Mouse (Mus musculus) T-helper 2 cell (primary cell): ENCODE measurements around the gene Tedc1.

ENCODE experiments used
- in situ Hi-C: fragments of 300-600 bp; cut with MboI, MseI; formaldehyde crosslinking; loops from one replicate; pipeline ENCODE4 v1.15.1; 2025; ENCODE audit warnings: high pct_unique_total_duplicates

Gene Tedc1

GRCm38 (mm10) chr12:113138901-113139864 is 17.0 kb upstream of the Tedc1 start:
- in situ Hi-C loops: no loop called here

DNA sequence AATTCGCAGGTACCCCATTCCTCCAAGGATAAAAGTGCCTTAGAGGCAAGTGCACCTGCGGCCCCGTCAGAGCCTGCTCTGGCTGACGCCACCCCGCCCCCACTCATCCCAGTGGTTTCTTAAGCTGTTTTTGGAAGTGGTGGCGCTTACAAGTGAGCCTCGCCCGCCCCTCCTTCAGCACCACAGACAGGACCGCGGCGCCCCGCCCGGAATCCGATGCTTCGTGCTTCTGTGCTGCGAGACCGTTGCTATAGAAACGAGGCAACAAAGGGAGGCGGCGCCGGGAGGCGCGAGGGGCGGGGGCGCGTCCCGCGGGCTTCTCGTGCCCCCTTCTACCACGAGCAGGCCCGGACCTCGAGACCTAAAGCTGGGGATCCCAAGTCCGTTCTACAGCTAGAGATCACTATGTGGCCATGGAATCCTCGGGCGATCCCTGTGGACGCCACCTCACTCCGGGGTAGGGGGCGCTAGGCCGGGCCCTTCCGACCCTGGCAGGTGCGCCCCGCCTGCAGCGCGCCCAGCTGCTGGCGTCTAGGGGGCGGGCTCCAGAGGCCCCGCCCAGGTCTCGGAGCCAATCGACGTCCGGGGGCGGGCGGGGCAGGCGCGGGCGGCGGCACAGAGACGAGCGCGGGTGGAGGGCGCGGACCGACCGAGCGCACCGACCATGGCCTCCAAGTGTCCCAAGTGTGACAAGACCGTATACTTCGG is 16.2 kb upstream of the Tedc1 start, which contains the start of gene Crip2:
Gene Crip2 (plus strand): TSS at position 329 of the 708 bp plus-strand sequence.
- in situ Hi-C loops: no loop called here

DNA sequence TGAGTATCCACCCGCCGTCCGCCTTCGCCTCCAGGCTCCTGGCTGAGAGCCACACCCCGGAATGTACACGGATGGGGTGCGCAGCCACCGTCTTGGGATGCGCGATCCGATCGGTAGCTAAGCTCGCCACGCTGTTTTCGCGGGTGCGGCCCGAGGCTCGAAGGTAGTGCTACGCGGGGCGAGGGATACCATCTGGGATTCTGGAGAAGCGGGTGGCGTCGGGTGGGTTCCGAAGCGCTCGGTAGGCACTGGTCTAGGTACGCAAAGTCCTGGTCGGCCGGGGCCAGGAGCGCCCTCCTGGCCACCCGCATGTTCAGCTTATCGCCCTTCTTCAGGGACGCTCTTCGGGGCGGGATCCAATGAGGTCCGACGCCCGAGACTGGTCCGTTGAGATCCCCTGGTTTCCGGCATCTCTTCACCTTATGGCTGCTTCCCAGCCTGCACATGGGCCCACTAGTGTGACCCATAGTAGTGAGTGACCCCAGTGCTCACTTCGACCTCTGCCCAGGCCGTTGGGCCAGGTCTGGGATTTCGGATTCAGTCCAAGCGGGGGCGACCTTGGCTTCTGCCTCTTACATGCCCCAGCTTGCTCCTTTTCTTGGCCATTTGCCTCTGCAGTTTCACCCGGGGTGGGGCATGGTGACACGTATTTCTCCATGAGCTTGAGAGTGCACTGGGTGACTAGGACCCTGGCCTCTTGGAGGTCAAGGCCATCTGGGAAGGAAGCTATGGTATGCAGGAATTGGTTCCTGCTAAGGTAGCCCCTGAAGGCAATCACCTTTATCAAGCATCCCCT is 15.4 kb upstream of the Tedc1 start:
- in situ Hi-C loops: no loop called here

DNA sequence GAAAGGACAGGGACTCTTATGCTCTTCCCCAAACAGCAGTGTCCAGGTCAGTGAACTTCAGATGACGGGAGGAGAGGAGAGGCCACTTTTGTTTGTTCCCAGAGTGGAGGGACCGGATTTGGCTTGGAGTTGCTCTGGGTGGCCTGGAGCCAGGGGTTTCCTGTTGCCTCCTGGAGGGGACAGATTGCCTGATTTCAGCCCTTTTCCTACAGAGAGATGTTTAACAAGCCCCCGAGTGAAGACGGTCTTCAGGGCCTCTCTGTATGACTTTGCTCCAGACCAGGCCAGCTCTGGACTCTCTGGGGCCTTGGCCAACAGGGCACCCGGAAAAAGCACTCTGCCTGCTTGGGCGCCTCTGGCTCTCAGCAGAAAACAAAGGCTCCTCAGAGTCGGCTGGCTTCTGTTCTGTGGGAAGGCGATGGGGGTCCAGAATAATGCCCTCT is 14.7 kb upstream of the Tedc1 start:
- in situ Hi-C loops: no loop called here

DNA sequence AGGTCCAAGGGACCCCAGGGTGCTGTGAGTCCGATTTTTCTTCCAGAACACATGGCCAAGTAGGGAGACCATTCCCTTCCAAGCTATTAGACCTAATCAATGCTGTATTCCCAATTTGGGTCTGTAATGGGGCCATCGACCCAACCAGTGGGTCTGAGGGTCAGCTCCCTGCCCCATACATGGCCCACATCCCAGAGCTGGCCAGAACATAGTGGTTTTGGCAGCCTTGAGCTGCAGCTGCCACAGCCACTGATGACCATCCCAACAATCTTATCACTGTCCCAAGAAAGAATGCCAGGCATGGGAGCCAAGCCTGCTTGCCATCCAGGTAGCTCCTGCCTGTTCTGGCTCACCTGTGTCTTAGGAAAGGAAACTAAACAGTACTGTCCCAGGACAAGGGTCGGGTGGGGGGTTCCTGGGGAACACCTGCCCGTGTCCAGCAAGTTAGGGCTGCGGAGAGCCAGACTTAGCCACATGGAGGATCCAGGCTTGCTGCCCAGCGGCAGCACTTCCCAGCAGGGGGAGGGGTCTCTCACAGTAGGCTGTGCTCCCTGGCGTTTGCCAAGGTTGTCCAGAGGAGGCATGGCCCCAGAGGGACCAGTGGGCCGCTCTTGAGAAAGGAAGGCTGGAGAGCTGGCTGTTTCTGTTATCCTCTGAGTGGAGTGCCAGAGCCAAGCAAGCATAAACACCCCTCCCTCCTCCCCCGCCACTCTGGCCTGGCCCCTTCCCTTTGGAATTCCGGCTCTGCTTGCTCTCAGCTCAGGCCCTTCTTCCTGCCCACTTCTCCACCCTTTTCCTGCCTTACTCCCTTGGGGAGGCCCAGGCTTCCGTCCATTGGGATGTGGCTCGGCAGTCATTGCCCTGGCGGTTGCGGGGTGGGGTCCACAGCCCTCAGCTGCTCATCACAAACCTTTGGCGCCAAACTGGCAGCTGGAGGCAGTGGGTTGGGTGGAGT is 13.9 kb upstream of the Tedc1 start:
- in situ Hi-C loops: no loop called here

DNA sequence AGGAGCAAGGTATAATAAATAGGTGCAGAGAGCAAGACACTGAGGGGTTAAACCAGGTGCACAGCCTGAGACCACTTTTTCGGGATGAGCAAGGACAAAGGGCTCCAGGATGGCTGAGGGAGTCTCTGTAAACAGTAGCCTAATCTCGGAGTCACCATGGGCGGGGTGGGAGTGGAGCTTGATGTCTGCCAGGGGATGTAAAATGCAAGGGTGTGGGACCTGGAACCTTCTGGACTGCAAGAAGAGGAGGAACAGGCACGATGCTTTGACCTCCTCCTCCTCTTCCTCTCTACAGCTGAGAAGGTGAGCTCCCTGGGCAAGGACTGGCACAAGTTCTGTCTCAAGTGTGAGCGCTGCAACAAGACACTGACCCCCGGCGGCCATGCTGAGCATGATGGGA is 13.1 kb upstream of the Tedc1 start:
- in situ Hi-C loops: no loop called here

DNA sequence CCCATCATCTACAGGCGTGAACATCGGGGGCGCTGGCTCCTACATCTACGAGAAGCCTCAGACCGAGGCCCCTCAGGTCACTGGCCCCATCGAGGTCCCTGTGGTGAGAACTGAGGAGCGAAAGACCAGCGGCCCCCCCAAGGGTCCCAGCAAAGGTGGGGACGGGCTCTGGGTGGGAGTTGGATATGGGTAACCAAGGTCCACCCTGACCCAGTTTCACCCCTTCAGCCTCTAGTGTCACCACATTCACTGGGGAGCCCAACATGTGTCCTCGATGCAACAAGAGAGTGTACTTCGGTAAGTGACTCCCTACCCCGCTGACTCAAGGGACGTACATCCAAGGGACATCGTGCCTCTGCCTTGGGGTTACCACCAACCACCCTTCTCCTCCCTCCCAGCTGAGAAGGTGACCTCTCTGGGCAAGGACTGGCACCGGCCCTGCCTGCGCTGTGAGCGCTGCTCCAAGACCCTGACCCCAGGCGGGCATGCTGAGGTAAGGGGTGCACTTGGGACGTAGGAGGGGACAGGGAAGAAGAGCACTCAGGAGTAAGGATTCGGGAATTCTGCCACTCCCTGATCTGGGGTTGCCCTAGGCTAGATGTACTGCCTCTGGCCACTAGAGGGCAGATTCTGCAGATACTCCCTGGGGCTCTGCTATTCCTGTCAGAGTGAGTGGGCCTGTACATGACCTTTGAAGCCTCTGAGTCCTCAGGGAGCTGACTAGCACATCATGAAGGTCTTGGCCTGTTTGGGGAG is 12.0 kb upstream of the Tedc1 start:
- in situ Hi-C loops: no loop called here

- in situ Hi-C loops: loop anchor here (5.0 kb wide), 2 partner anchors 42 to 273 kb away; partner anchors contain the start of gene Tmem121
These were observed 11.3 kb upstream of the Tedc1 start for GRCm38 (mm10) chr12:113144886-113145285.

- in situ Hi-C loops: loop anchor here (5.0 kb wide), 2 partner anchors 42 to 273 kb away; partner anchors contain the start of gene Tmem121
These were observed 10.6 kb upstream of the Tedc1 start for GRCm38 (mm10) chr12:113145591-113145990.

DNA sequence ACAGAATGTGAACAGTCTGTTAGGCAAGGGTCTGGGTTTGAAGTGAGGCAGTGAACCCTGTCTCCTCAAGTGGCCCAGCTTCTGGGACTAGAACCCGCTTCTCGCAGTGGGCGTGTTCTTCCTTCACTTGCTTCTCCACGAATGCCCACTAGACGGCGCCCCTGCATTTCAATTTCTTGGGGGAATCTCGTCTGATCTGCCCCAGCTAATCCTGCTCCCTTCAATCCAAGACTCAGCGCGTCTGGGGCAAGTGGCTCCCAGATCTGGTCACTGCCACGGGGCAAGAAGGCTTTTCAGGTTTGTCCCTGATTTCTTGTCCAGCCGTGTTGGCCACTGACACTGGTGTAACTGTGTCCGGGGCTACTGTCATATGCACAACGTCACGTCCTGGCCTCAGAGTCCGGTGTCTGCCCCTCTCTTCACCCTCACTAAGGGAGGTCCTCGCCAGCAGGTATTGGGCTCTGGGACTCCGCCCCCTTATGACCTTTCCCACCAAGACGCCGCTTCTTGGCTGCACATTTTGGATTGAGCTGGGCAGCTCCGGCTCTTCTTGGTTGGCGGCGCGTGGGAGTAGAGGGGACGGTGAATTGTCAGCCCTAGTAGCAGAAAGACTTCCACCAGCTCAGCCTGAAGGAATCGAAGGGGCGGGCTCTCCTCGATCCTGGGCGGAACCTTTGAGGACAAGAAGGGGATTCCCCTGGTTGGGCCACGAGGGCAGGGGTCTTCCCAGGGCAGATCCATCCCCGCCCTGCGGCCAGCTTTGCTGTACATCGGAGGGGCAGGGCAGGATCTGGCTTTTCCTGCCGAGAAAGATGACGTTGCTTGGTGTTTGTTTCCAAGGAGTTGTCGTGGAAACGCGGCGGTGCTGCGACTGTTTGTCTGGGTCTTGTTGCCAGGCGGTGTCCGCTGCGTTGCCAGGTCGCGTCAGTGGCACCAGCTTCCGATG is 9.8 kb upstream of the Tedc1 start, which contains the start of gene Crip1:
Gene Crip1 (plus strand): TSS at position 205 of the 946 bp plus-strand sequence.
- in situ Hi-C loops: loop anchor here (5.0 kb wide), 2 partner anchors 41 to 274 kb away; partner anchors contain the start of gene Tmem121

DNA sequence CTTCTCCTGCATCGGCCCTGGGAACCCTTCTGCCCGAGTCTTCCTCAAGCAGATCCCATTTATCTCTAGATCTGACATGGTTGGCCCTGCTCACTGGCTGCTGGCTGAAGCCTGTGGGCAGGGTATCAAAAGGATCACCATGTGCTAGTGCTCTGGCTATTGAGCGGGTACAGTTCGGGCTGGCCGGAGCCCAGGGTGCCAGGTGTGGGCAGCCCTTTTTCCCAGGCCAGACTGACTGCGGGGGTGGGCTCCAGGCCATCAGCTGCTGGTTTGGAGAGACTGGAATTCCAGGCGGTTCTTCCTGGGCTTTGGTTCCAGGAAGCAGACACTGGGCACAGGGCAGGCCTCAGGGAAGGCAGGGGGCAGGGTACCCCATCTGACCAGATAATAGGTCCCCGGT is 8.7 kb upstream of the Tedc1 start:
- in situ Hi-C loops: loop anchor here (5.0 kb wide), 2 partner anchors 40 to 275 kb away; partner anchors contain the start of gene Tmem121

GRCm38 (mm10) chr12:113148381-113149035 is 7.7 kb upstream of the Tedc1 start:
- in situ Hi-C loops: loop anchor here (5.0 kb wide), 2 partner anchors 39 to 276 kb away; partner anchors contain the start of gene Tmem121

DNA sequence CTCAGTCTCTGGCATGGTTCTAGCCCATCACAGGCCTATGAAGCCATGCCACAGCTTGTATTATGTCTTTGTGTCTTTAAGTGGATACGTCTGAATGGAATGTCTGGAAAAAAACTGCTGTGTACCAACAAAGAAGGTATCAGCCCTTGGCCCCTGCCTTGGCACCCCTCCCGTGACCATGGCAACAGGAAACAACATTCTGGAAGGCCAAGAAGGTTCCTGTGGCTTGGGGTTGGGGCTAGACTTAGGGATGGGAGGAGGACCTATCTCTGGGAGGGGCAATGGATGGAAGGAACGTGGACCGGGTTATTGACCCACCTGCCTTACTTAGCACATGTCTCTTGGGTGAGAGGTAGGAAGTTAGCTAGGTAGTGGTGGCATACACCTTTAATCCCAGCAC is 6.9 kb upstream of the Tedc1 start:
- in situ Hi-C loops: loop anchor here (5.0 kb wide), 2 partner anchors 38 to 277 kb away; partner anchors contain the start of gene Tmem121

DNA sequence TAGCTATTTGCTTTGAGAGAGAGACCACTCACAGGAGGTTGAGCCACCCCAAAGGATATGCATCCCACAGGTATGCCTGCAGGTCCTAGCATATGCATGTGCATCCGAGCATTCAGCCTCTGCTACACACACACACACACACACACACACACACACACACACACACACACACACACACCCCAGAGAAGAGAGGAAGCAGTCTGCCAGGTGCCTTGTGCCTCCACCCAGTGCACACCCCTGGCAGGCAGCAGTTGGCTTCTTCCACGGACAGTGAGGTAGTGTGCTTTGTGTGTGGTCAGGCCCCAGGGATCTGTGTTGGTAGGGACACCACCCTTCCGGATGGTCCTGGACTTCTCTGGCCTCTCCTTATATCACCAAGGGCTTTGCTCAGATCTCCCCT is 6.3 kb upstream of the Tedc1 start:
- in situ Hi-C loops: loop anchor here (5.0 kb wide), 2 partner anchors 37 to 278 kb away; partner anchors contain the start of gene Tmem121

DNA sequence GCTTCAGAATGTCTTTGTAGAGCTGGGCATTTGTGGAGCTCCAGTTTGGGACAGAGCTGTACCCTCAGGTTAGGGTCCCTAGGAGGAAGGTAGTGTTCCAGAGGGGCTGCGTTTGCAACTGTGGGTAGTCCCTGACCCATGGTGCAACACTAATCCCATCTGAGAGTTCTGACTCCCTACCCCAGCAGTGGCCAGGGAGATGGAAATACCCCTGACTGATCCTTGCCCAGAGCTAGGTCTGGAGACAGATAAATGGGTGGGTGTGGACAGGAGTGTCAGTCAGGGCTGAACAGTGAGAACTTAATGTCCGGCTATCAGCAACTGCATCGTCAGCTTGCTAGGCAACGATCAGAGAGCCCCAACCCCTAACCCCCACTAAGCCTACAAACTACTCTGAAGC is 5.6 kb upstream of the Tedc1 start:
- in situ Hi-C loops: no loop called here

GRCm38 (mm10) chr12:113151046-113151445 is 5.2 kb upstream of the Tedc1 start:
- in situ Hi-C loops: no loop called here

DNA sequence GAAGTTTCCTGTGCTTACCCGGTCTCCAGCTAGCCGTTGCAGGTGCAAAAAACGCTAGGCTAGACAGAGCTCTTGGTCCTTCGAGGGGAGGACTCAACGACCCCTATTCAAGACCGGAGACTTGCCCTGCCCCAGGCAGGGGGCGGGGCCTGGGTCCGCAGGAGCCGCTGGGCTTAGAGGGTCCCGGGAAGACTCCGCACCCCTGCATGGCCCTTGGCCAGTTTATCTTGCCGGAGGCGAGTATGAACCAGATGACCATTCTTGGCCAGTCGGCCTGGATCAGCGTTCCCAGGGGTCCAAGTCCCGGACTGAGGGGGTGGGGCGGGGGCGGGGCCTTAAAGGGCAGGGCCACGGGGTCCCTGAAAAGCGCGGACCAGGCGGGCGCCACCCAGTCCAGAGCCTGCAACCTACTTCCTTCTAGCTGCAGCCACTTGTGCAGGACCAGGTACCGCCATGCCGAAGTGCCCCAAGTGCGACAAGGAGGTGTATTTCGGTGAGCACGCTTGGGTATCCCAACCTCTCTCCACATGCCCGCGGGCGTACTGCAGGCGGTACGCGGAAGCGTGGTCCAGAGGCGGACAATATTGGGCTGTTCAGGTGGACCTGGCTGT is 4.5 kb upstream of the Tedc1 start:
- in situ Hi-C loops: no loop called here
